Mouse (Mus musculus) megakaryocyte progenitor cell, adult 5-6 weeks (primary cell): ENCODE measurements at regions not wholly inside any gene's neighbourhood (a gene's known extent, or its start where the extent isn't known, plus 50 kb on each side); places are given as distances from the start of the nearest gene placed in this dataset.

ENCODE experiments used
- ATAC-seq: replicated peaks from 2 replicates; pipeline ENCODE4 v1.8.0; 2016; ENCODE audit warnings: mild to moderate bottlenecking, moderate TSS enrichment, inconsistent platforms; ENCODE audit not compliant: poor library complexity

DNA sequence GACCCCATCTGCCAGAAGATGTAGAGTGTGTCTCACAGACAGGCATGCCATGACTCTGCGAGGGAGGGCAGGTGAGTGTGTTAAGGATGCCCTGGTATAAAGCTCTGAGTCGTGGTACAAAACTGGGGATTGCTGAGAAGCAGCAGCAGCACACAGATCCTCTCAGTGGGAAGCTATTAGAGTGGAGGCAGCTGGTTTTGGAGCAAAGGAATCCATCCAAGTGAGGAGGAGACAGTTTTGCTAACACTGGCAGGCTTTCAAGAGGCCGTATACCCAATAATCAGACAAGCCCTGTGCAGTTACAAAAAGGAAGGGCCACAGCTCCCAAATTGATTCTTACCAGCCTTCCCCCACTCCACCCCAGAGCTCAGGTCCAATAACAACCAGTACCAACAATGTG, 170.4 kb upstream of the AI593442 start:
- no peak for ATAC-seq

GRCm38 (mm10) chr9:52841105-52841504, 161.5 kb upstream of the AI593442 start:
- no peak for ATAC-seq

DNA sequence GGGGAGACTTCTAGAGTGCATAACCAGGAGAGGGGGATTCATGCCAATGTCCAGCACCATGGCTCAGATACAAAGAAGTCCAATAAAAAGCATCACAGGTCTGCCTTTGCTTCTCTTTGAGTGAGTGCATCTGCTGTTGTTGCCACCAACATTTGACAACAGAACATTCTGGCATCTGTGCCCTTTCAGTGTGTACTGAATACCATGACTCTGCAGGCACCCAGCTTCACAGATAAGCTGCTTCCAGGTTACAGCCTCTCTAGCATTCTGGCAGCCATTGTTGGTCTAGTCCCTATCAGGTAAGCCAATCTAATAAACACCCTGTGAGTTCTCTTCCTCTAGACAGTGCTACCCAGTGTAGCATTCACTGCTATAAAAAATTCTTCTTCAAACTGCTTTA, 160.4 kb upstream of the AI593442 start:
- no peak for ATAC-seq

- ATAC-seq: no peak
Observed at GRCm38 (mm10) chr9:52836151-52836630, 156.6 kb upstream of the AI593442 start.

DNA sequence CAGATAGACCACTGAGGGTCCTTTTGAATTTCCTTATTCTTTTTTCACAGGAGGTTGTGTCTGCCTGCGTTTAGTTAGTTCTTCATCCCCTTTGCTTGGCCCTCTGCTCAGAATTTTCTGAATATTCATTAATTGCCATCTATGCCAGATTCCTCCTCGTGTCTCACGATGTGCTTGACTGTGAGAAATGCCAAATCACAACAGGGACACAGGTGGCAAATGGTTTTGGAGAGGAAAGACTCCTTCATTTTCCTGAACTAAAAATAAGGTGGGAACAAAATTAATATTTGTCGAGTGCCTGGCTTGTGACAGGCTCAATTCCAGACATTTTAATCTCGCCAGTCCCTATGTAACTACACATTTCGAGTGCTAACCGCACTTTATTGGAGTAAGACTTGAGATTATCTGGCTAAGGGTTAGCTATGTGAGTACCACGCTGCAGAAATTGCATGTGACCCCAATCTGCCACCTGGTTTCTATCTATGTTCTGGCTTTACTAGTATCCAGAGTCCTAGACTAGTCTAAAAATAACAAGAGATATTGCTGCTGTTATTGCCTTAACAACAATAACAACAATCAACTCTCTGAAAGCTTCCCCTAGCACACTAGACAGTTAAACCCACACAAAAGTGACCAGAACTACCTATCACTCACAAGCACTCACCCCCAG, 156.0 kb upstream of the AI593442 start:
- ATAC-seq: no peak

- no peak for ATAC-seq
Observed at GRCm38 (mm10) chr9:52826781-52827180, 147.2 kb upstream of the AI593442 start.

GRCm38 (mm10) chr9:52816309-52816708, 136.7 kb upstream of the AI593442 start:
- no peak for ATAC-seq

DNA sequence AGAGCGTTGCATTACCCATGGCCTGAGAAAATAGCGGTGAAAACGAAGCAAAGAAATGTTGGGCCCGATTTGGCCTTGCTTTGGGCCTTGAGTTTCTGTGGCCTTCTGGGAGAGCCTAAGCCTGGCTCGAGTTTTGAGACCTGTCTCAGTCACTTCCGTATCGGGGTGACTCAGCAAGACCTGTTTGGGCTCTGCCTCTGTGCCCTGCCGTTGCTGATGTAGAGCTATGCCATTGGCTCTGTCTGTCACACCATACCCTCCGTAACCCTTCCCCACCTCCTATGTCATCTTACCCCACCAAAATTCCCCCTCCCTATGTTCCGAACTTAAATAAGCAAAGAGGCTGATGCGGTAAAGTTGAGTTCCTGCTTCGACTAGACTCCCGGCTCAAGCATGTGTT, 123.4 kb upstream of the AI593442 start:
- ATAC-seq: no peak

DNA sequence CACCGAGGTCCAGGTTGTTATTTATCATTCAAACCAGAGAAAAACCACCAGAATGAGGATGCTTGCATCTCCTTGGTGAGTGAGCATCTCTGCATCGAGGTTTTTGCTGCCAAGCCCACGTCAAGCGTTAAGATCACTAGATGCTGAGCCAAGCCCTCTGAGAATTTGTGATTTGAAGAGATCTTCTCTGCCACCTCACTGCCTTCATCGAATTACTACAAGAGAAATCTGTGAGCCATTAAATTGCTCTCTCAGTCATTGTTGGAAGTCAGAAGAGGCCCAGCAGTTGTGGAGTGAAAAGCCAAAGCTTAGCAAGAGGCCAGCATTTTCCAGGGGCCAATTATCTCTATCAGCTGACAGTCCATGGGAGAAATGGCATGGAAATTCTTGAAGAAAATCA, 122.2 kb upstream of the AI593442 start:
- ATAC-seq: no peak

- ATAC-seq: no peak
Observed at GRCm38 (mm10) chr9:52800476-52800875, 120.9 kb upstream of the AI593442 start.

- ATAC-seq: no peak
Observed at GRCm38 (mm10) chr9:52792596-52792995, 113.0 kb upstream of the AI593442 start.

- ATAC-seq: no peak
Observed at GRCm38 (mm10) chr9:52782520-52782919, 102.9 kb upstream of the AI593442 start.

DNA sequence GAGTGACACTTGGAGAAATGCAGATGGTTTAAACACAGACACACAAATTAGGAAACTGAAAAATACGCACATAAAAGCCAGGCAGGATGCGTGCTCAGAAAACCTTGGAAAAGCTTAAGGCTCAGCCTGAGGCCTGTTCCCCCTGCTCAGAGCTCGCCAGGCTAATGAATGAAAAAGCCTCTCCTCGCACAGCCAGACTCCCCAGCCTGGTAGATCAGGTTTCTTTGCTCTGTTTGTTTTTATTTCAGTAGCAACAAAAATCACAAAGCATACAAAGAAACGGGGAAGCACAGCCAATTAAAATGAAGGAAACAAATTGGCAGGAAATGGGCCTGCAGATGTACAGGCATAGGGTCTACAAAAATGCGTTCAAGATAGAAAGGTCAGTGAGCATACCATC, 97.0 kb upstream of the AI593442 start:
- no peak for ATAC-seq

DNA sequence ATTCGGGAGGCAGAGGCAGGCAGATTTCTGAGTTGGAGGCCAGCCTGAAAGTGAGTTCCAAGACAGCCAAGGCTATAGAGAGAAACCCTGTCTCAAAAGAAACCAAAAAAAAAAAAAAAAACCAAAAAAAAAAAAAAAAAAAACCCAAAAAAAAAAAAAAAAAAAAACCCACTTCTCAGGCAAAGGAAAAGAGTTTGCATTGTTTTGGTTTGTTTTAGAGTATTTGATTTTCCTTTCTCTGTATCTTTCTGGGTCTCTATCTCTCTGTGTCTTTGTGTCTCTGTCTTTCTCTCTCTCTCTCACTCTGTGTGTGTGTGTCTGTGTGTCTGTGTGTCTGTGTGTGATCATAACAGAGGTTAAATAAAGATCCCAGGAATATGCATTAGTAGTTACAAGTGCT, 95.7 kb upstream of the AI593442 start:
- ATAC-seq: no peak

DNA sequence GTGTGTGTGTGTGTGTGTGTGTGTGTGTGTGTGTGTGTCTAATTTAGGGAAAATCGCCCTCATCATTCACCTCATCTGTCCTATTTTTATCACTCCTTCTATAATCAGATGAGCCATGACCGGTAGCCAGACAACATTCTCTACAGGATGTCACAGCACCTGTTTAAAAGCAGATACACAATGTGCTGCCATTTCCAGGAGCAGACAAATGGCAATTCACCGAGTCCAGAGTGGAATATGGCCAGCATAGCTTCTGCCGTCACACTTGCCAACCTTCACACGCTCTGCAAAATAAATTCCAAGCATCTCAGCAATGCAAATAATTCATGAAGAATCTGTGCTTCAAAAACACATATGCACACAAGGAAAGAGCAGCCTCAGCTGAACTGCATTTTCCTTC, 88.5 kb upstream of the AI593442 start:
- ATAC-seq: no peak

GRCm38 (mm10) chr9:52765809-52766208, 86.2 kb upstream of the AI593442 start:
- no peak for ATAC-seq

- no peak for ATAC-seq
Observed at GRCm38 (mm10) chr9:52762836-52763235, 83.3 kb upstream of the AI593442 start.

- no peak for ATAC-seq
Observed at GRCm38 (mm10) chr9:52761257-52761656, 81.7 kb upstream of the AI593442 start.

DNA sequence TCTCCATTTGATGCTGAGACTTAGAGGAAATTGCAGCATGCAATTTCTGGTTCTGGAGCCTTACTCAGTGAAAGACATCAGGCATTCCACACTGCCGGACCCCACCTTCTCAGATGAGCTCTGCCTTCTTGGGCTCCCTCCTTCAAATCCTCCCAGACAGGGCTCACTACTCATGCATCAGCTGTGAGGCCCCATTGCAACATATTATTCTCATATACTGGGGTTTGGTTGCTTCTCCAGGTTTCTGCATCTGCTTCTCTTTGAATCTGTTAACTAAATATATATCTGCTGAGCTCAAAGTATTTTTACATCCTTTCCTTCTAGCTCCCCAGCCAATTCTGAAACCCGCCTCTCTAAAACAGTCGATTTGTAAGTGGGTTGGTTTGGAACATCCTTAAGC, 68.8 kb upstream of the AI593442 start:
- ATAC-seq: no peak

DNA sequence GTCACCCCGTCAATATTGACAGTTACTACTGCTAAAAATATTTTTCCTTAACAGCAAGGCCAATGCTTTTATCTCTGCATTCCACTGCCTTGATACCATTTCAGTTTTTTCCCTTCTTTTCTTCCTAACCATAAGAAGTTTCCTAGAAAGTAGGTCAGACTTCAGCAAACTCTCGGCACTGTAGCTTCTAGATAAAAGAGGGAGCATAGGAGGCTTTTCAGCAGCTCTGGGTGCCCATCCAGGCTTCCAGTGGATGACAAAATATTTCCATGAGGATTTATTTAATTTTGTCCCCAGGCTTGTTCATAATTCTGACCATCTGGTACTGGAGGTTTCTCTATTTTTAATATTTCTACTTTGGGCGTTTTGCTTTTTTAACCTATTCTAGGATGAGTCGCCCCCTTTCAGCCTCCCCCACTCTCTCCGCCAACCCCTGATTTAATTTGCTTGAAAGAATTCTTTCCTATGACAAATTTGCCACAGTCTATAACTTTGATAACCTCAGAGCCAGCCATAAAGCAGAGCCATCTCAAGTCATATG, 59.0 kb upstream of the AI593442 start:
- ATAC-seq: no peak
